Mouse (Mus musculus): Measurements from ENCODE around the gene Kdm4c.

- no peak for TF ChIP-seq HCFC1 (IDR thresholded peaks at IDR 0.05; ENCODE audit: borderline replicate concordance, insufficient read depth, low read length)
- TF ChIP-seq CHD2 (IDR thresholded peaks at IDR 0.05; ENCODE audit: low read depth, low read length) = no peak
- no peak for TF ChIP-seq ZC3H11A (IDR thresholded peaks at IDR 0.05; ENCODE audit: borderline replicate concordance, low read depth, low read length)
Measured at GRCm38 (mm10) chr4:74264428-74264955, 22.2 kb downstream of the Kdm4c start.
